10 mouse cellular contexts compared by ENCODE assay signal in the genomic region with DNA sequence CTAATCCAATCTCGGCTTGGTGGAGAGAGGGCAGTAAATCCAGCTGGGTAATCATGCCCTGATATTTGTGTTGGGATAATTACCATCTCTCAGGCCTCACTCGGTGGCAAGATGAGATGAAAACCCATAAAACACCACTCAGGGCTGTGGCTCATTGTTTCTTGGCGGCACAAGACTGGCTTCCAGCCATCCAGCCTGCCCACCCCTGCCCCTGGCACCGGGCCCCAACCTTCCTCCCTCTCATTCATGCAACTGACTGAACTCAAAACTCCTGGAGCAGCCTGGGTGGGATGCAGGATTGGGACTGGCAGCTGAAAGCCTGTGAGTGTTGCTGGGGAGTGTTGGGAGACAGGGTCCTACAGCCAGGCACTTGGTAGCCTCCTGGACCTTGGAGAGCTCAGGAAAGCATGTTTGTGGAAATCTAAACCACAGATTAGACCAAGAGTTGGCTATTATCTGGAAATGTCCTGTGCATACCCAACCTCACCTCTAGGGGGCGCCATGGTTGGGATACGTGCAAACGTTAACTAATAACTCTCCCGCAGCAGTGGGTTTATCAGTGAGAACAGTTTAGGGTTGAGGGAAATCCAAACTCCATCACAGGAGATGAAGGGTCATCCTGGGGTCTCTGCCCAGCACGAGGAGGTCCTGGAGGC.
DNase-seq lines count a peak whose midpoint lies in the region.
"Had no signal": no experiment of that assay in that cellular context is flagged by ENCODE, and none has a peak within 500 bp of the region (broad histone marks: within the 10 kb centered on the region; RNA-seq: fewer than 3 reads in every experiment).

No protein-coding gene starts in this region.

- peak; percentile 17 for DNase-seq in embryo, embryonic 10.5 days (ENCODE audit: low spot score)
- DNase-seq in embryo, embryonic 10 days (ENCODE audit: low spot score): no peak
- peak; percentile 59 to 66 for DNase-seq in layer of hippocampus, postnatal 10 days (ENCODE audit: low spot score in 2 of 2)
- DNase-seq in layer of hippocampus, postnatal 36 days: no peak
- DNase-seq in thymus, postnatal 4 days: peak; percentile 29
- DNase-seq in thymus, adult 18-20 months: no peak
- DNase-seq in ovary, postnatal 10 days (ENCODE audit: low spot score): no peak
- no peak for DNase-seq in heart, adult 9 months (ENCODE audit: low spot score in 2 of 2)
- DNase-seq: cerebellum, adult 8-10 months; lung, adult 18-20 months had no signal

Comparison
In these comparisons a context has a peak if more than half of its experiments do, and no peak if none do; other contexts are left out.
1. DNase-seq: peak in embryo, embryonic 10.5 days (single experiment), layer of hippocampus, postnatal 10 days (2 of 2) and thymus, postnatal 4 days (single experiment); none in embryo, embryonic 10 days (single experiment), layer of hippocampus, postnatal 36 days (0 of 2), thymus, adult 18-20 months (0 of 2), ovary, postnatal 10 days (single experiment) and heart, adult 9 months (0 of 2).